Mouse (Mus musculus) common myeloid progenitor, adult 5-6 weeks (primary cell): Measurements from ENCODE around the gene Itpr2. TPM values are rescaled to one million over a fixed set of nuclear protein-coding genes. Genes with fewer than 3 reads are reported as not detected.

ENCODE experiments used
- ATAC-seq: replicated peaks from 2 replicates; pipeline ENCODE4 v1.8.0; 2016; ENCODE audit warnings: low read depth, mild to moderate bottlenecking, moderate TSS enrichment, inconsistent platforms; ENCODE audit not compliant: poor library complexity, severe bottlenecking
- total RNA-seq: library from RNA; stranded (forward); fragments of 200-1000, 187-1606 nt; gene quantifications from 2 replicates; pipeline ENCODE4 v1.2.3, GENCODE M21; 2017

Itpr2 gene
- total RNA-seq, 1 experiment from 2014 or later = 16.3 TPM

- ATAC-seq = no peak
These were observed 218.0 kb downstream of the Itpr2 start for GRCm38 (mm10) chr6:146283981-146284380.

- ATAC-seq = no peak
These were observed 219.9 kb downstream of the Itpr2 start for GRCm38 (mm10) chr6:146282061-146282659.

- no peak for ATAC-seq
These were observed 220.7 kb downstream of the Itpr2 start for GRCm38 (mm10) chr6:146281176-146281899.

- no peak for ATAC-seq
These were observed 228.8 kb downstream of the Itpr2 start for GRCm38 (mm10) chr6:146273256-146273655.

GRCm38 (mm10) chr6:146272253-146273036, 229.6 kb downstream of the Itpr2 start:
- ATAC-seq = peak; percentile 57

GRCm38 (mm10) chr6:146270776-146271533, 231.1 kb downstream of the Itpr2 start:
- peak; percentile 99 for ATAC-seq

- no peak for ATAC-seq
These were observed 231.9 kb downstream of the Itpr2 start for GRCm38 (mm10) chr6:146270162-146270561.

GRCm38 (mm10) chr6:146269291-146269690, 232.7 kb downstream of the Itpr2 start:
- no peak for ATAC-seq

GRCm38 (mm10) chr6:146260674-146261376, 241.2 kb downstream of the Itpr2 start:
- ATAC-seq = no peak

GRCm38 (mm10) chr6:146258751-146259150, 243.3 kb downstream of the Itpr2 start:
- no peak for ATAC-seq

GRCm38 (mm10) chr6:146258261-146258660, 243.8 kb downstream of the Itpr2 start:
- ATAC-seq = no peak

GRCm38 (mm10) chr6:146256947-146257670, 244.9 kb downstream of the Itpr2 start:
- ATAC-seq = peak; percentile 87

- peak; percentile 69; the same call in 1 of the 2 replicates for ATAC-seq
These were observed 245.6 kb downstream of the Itpr2 start for GRCm38 (mm10) chr6:146256401-146256800.

GRCm38 (mm10) chr6:146255656-146256055, 246.4 kb downstream of the Itpr2 start:
- no peak for ATAC-seq

GRCm38 (mm10) chr6:146254931-146255330, 247.1 kb downstream of the Itpr2 start:
- no peak for ATAC-seq

GRCm38 (mm10) chr6:146254216-146254820, 247.7 kb downstream of the Itpr2 start:
- ATAC-seq = no peak

GRCm38 (mm10) chr6:146249096-146249495, 252.9 kb downstream of the Itpr2 start:
- ATAC-seq = no peak

- no peak for ATAC-seq
These were observed 253.7 kb downstream of the Itpr2 start for GRCm38 (mm10) chr6:146248341-146248740.

GRCm38 (mm10) chr6:146247906-146248305, 254.1 kb downstream of the Itpr2 start:
- ATAC-seq = no peak
